Mouse (Mus musculus) skeletal muscle tissue, adult 2 months (tissue): ENCODE measurements around the gene Pabpc1l.
A peak's percentile ranks its signal among the peaks of the same experiment; 100 is the strongest.
"Not testable (repeated sequence)": the region's sequence is repeated elsewhere in the genome, so short reads cannot be mapped to it uniquely, and the experiment has no call there.

Source experiments
- DNase-seq: peaks from one replicate; pipeline ENCODE4 v3.0.0-alpha.2; 2012; ENCODE audit warnings: low read depth, low spot score

Pabpc1l gene

DNA sequence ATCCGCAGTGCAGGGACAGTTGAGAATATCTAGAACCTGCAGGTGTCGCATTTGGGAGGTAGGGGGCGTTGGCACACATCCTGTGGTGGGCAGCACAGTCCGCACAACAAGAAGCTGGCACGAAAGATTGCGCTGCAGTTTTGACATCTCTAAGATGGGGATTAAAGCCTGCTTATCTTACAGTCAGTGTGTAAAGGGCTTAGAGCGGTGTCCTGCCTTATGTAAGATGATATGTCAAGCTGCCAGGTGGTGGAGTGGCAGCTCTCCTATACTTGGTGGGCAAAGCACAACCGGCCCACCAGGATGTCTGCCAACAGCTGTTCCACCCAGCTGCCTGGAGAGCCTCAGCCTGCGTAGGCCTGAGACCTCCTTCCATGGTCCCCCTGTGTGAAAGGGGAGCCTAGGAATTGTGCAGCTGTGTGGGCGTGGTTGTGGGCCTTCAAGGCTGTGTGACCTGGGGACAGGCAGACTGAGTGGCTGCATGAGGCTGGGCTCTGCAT, 11.3 kb downstream of the Pabpc1l start:
- no peak for DNase-seq

DNA sequence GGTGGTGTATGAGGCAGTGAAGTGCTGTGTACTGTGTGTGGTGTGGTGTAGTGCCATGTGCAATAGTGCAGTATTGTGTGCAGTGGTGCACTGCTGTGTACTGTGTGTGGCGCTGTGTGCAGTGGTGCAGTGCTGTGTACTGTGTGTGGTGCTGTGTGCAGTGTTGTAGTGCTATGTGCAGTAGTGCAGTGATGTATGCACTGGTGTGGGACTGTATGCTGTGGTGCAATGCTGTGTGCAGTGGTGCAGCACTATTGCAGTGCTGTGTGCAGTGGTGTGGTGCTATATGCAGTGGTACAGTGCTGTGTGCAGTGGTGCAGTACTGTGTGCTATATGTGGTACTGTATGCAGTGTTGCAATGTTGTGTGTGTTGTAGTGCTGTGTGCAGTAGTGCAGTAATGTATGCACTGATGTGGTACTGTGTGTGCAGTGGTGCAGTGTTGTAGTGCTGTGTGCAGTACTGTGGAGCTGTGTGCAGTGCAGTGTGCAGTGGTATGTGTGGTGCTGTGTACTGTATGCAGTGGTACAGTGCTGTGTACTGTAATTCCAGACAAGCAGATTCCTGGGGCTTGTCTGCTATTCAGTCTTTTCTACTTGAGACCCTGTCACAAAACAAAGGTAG, 13.3 kb downstream of the Pabpc1l start:
- DNase-seq: no peak

DNA sequence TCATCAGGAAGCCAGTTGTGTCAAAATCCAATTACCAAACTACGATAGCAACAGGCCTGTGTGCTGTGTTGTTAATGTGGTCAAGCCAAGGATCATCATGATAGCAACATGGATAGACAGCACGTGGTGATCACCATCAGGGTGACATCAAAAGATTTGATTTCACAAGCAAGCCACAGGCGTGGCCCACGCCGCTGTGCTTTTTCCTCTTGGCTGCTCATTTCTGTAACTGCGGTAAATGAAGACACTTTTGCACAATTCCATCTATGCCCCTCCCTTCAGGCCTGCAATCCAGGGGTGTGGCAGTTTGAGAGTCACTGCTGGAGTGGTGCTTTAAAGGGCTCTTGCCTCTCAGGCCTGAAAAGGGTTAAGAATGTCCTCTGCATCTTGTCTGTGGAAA, 15.7 kb downstream of the Pabpc1l start:
- peak; percentile 18 for DNase-seq

DNA sequence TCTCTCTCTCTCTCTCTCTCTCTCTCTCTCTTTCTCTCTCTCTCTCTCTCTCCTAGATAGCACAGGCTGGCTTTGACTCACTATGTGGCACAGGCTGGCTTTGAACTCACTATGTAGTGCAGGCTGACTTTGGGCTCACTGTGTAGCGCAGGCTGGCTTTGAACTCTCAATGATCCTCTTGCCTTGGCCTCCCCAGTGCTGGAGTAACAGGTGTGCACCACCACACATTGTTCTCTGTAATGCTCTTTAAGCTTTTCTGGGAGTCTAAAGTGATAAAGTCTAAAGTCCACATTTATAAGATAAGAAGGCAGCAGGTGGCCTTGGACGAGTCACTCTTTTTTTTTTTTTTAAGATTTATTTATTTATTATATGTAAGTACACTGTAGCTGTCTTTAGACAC, 16.3 kb downstream of the Pabpc1l start:
- no peak for DNase-seq

DNA sequence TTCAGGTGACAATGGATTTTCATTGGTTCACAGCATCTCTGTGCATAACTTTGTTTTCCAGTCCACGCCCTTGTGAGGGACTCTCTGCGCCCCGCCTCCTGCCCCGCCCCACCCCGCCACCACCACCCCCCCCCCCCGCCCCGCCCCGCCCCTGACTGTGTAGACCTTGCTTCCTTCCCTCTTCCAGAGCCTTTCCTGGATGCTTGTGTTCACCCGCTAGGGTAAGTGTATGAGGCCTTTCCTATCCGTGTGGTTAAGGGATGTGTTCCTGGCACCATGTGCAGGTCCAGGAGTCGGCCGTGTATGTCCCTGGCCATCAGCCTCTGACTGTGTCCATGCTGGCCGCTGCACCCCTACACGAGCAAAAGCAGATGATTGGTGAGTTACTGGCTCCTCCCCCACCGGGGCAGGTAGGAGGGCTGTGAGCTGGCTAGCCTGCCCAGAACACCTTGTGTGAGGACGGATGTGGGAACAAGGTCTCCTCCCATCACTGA, 22.0 kb downstream of the Pabpc1l start:
- DNase-seq: no peak

DNA sequence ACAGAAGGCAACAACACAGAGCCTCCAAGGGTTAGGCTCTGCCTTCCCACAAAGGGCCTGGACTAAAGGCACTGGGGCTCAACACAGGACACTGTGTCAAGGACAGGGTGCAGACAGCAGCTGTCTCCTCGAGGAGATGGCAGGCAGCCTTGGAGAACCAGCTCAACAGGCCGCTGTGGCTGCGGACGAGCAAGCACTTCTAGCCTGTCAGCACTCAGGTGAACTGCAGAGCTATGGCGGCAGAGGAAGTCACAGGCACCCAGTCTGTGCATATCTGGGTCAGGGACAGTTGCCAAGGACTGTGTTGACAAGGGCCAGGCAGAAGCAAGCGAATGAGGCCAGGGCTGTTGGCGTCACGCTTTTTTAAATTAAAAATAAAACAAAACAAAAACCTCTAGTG, 28.5 kb downstream of the Pabpc1l start:
- DNase-seq: peak; percentile 63

DNA sequence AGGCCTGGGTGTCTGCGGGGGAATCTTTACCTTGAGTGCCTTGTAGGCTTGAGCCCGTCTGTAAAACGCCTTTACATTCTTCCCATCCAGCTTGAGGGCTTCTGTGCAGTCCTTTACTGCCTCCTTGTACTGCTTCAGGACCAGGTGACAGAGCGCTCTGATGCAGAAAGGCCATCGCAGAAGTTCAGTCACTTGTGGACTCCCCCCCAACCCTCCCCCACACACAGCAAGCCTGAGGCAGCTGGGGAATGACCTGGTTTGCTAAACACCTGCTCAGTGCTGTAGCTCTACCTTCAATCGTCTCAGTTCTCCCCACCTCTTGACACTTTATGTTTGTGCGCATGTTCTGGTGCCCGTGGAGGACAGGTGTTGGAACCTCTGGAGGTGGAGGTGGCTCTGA, 29.4 kb downstream of the Pabpc1l start:
- no peak for DNase-seq

DNA sequence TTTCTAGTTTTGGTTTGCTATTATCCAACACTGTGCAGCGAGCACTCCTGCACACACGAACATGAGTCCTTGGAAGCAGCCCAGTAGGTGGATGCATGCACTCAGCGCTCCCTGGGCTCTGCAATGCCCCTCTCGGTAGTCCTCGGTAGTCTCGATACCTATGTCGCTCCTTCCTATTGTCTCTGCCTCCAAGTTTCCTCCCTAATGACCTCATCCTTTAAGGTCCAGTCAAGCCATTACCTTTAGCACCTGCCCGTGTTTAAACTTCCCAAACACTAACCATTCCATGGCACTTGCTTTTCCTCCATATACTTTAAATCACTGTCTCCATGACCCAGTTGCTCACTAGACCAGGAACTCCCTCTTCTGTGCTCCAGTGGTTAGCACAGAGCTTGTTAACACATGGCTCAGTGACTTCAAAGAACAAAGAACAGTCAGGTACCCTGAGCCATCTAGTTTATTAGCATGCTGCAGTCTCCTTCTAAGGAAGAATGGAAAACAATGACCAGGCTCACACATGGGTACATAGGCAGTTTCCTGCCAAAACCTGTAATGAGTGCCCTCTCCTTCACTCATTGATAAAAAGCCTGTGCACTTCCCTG, 34.5 kb downstream of the Pabpc1l start:
- no peak for DNase-seq

DNA sequence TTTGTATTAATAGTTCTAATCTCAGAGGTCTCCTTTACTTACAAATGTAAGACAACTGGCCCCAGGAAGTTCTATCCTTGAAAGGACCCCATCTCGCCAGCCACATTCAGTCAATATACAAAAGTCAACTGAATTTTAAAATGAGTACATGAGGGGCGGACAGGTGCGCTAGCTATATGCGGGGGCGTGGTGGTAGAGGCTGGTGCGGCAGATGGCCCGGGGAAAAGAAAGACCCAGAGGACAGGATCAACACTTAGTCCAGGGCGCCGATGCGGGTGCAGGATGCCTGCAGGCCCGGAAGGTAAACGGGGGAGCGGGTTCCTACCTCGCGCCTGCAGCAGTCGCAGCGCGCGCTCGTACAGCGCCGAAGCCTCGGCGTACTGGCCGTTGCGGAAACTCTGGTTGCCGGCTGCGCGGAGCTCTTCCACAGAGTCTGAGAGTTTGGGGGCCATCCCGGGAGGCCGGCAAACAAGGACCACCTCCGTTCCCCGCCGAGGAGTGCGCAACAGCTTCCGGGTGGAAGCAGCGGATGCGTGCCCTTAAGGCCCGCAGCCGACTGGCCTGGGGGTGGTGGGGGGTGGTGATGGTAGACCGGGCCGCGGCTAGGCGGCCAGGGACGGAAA, 45.0 kb downstream of the Pabpc1l start, which contains the start of gene Stk4:
TSS of gene Stk4 (plus strand) at position 181 of the 623 bp plus-strand sequence.
- no peak for DNase-seq

DNA sequence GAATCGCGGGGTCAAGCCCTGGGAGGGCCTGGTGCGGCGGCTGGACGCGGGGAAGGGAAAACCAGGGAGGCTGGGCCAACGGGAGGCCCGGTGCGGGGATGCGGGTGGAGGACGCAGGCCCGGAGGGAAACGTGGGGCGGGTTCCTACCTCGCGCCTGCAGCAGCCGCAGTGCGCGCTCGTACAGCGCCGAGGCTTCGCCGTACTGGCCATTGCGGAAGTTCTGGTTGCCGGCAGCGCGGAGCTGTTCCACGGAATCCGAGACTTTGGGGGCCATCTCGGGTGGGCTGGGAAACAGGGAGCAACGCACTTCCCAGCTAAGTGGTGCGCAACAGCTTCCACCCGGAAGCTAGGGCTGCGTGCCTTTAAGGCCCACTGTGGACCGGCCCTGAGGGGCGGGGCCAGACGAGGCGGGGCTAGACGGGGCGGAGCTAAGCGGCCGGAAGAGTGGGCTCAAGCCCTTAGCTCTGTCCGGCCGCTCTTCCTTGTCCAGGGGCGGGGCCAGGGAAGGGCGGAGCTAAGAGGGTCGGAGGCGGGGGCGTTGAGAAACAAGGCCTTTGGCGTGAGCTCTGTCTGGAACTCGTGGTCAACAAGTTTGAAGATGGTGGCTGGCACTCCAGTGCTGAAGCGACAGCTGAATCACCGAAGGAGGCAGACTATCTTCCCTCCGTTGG, 45.7 kb downstream of the Pabpc1l start, which contains the start of gene Tomm34:
TSS of gene Tomm34 (minus strand) at position 405 of the 672 bp plus-strand sequence.
- DNase-seq: peak; percentile 95

DNA sequence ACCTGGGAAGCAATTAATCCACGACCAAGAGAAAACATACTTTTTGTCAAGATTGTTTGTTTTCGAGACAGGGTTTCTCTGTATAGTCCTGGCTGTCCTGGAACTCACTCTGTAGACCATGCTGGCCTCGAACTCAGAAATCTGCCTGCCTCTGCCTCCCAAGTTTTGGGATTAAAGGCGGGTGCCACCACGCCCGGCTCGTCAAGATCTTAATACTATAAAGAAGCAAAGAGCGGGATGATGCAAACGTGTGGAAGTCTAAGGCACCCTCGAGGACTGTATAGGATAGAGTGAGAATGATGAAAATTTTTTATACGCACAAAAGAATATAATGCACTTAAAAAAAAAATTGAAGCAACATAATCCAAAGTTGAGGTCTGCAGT, 46.2 kb downstream of the Pabpc1l start:
- DNase-seq: not testable (repeated sequence)

DNA sequence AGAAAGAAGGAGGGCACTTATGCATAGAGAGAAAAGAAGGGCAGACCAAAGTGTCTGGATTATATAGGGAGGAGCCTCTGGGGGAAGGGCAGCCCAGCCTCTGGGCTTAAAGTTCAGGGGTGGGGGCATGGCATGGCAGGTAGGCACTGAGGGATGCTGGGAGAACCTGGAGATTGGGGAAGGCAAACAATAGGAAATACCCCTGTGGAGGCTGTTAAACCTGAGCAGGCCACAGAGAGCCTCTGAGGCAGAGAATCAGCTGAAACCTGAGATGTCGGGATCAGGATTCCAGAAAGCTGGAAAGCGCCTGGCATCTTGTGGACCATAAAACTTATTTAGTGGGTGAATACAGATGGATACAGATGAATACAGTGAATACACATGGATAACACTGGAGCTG, 46.9 kb downstream of the Pabpc1l start:
- no peak for DNase-seq

DNA sequence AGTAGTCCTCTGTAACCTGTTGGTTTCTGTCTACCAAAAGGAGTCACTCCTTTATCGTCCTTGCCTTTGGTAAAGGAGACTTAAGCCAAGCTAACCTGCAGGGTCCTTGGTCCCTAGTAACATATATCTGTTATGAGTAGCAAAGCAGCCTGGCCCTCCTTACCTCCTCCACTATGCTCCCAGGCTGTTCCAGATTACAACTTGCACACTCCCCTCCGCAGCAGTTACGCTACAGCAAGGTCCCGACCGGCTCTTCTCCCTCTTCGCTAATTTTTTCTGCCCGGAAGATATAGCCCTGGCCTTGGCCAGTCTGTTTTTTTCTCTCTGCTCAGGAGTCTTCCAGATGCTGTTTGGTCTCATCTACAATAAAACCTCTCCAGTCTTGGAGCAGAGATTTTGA, 47.9 kb downstream of the Pabpc1l start:
- DNase-seq: no peak

DNA sequence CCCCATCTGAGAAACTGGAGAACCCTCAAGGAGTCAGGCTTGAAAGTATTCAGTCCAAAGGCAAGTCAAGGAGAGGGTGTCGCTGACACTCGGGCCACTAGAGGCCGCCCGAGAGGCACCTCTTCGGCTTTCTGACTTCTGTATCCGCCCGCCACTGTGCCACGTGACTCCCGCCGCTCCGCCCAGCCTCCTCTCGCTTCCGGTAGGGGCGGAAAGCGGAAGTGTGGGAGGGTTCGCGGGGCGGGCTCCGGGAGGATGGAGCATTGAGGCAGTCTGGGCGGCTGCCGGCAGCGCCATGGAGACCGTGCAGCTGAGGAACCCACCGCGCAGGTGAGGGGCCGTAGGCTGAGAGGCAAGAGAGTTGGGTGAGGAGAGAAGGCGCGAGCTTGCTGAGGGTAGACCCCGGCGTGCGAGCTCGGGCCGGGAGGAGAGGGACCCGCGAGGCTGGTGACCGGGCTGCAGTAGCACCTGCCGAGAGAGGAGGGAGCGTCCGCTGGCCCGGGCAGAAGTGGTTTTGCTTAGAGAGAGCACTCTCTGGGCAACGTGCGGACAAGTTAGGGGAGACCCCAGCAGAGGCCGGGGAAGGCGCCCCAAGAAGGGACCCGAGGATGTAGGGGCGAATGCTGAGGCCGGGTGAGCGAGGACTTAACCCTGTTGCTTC, 48.8 kb downstream of the Pabpc1l start:
- DNase-seq: peak; percentile 94

DNA sequence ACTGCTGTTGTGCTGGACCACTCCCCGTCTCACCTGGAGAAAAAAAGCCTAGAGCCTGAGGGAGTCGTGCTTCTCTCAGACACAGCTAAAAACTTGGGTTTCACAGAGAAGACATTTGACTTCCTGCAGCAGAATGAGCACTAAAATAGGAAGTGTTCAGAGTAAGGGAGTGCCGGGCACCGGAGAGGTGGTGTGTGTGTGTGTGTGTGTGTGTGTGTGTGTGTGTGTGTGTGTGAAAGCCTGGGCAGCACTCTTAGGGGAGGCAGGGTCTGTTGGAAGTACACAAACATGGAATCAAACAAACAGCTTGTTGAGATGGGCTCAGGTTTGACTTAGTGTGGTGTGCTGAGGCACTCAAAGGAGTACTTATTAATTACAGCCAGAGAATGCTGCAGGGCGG, 49.8 kb downstream of the Pabpc1l start:
- DNase-seq: no peak

DNA sequence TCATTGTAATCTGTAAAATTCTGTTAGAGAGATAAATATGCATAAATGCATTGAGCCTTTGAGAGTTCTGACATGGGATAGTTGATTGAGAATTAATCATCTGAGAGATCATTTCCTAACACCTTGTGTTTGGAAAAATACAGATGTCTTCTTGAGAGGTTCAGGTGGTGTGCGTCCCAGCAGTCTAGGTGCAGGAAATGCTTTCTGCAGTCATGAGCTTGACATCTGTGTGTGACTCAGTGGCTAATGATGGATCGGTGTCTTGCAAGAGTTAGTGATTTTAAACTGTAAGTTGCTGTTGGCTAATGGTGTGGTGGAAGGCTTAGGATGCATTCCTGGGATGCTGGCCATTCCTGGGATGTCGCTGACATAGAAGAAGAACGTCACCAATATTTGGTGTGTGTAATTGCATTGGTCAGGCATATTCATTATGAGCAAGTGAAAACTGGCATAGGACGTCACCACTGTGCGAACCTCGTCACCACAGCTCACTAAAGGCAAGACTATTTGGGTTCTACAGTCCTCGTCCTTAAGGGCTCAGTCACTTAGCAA, 51.7 kb downstream of the Pabpc1l start:
- DNase-seq: no peak

DNA sequence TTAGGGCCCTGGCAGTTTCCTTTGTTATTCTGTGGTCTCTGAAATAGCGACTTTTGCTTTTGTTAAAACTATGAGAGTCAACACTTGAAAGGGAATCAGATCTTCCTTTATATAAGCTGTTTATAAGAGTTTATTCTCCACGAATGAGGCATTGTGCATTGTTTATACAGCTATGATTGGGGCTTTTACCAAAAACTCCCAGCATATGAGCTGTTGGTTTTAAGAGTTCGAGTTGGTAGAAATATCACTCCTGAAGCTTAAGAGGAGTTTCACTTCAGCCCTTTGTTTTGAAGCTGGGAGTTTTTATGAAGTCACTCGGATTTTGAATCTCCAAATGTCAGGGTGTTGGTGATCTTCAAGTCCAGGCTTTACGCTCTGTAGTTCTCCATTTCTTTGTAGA, 52.6 kb downstream of the Pabpc1l start:
- DNase-seq: no peak

DNA sequence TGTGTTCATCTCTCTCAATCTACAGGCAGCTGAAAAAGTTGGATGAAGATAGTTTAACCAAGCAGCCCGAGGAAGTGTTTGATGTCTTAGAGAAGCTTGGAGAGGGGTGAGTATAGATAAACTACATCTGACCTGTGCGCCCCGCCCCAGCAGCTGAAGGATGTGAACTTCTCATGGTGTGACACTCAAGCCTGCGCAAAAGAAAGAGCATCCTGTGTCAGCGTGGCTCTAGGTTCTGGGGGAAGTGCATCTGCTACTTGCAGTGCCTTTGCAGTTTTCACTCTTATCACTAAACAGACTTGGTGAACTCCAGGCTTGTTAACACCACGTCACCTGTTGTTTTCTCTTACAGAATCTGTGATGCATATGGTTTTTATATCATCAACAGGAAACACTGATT, 54.2 kb downstream of the Pabpc1l start:
- DNase-seq: no peak

DNA sequence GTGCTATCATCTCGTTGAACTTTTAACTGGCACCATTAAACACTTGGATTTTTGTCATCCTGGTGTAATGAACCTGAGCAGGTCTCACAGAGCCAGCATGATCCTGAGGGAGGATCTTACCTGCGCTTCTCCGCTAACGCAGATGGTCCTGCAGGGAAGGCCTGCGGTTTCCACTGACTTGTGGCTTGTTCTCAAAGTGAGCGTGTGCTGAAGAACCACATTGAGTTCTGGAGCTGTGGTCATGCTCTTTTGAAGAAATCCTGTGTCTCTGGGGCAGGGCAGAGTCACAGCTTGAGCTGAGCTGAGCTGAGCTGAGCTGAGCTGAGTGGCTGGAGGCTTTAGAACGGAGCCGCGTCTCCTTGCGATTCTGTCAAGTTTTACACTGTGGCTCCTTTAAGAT, 56.3 kb downstream of the Pabpc1l start:
- DNase-seq: no peak

DNA sequence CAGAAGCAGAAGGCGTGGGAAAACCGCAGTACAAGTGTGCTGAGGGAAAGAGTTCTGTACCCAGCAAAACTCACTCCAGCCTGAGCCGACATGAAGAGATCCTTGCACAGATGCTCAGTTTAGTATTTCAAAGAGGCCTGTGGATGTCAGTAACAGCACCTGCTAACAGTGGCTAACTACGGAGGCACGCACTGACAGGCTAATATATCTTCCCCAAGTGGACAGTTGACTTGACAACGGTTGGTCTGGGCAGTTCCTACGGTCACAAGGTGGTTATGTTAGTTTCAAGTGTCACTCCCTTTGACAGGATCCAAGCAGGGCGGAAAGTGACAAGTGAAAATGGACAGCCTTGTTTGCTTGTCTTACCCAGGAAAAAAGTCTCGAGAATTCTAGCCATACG, 56.9 kb downstream of the Pabpc1l start:
- DNase-seq: peak; percentile 80

DNA sequence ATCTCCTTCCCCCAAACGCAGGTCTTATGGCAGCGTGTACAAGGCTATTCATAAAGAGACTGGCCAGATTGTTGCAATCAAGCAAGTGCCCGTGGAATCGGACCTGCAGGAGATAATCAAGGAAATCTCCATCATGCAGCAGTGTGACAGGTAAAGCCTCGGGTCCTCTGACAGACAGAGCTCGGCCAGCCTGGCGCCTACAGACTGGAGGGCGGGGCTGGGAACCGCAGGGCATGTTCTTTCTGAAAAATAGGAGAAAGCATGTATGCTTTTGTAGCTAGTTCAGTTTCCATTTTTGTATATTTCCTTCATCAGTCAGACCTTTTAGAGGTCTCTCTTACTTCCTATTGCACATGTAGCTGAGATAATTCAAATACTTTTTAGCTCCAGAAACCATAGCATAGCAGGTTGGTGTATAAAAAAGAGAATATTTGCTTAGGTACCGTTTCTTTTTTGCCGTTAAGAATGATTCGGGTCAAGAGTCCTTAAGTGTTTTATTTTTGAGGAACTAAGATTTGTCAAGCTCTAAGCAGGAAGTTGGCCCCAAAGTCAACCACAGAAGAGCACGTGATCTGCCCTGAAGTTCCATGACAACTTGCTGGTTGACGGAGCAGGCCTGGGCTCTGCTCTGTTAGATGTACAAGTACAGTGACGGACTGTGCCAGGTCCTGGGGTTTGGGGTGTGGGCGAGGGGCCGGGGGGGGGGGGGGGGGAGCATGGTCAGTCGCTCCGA, 58.5 kb downstream of the Pabpc1l start:
- DNase-seq: peak; percentile 68
